Mouse (Mus musculus) bone marrow macrophage, adult 2 months (primary cell): ENCODE measurements around the gene Lrp1. TPM values are rescaled to one million over a fixed set of nuclear protein-coding genes. Genes with fewer than 3 reads are reported as not detected.

Experiments used
- H3K27ac ChIP-seq: 2 replicates; pipeline ENCODE4 v1.5.1; 2012; ENCODE audit warnings: low read depth, low read length; ENCODE audit not compliant: insufficient read depth
- H3K4me1 ChIP-seq: 2 replicates; pipeline ENCODE4 v1.6.1; 2012; ENCODE audit warnings: low read length; ENCODE audit not compliant: control insufficient read depth, insufficient read depth
- H3K4me3 ChIP-seq: 2 replicates; pipeline ENCODE4 v1.5.1; 2012; ENCODE audit warnings: mild to moderate bottlenecking, low read length, moderate library complexity; ENCODE audit not compliant: insufficient read depth
- CTCF ChIP-seq: IDR thresholded peaks from 2 replicates; pipeline ENCODE4 v1.5.1; 2012; ENCODE audit warnings: low read depth, mild to moderate bottlenecking, low read length, moderate library complexity
- POLR2A ChIP-seq: IDR thresholded peaks from 2 replicates; pipeline ENCODE4 v1.6.1; 2012; ENCODE audit warnings: mild to moderate bottlenecking, low read depth, low read length, borderline replicate concordance
- polyA plus RNA-seq: library from polyadenylated mRNA; stranded (reverse); fragments of >200 nt; gene quantifications from 2 replicates; pipeline ENCODE4 v1.2.4, GENCODE M21; 2012; ENCODE audit not compliant: missing spikeins, insufficient read depth, insufficient read length

The Lrp1 gene
- polyA plus RNA-seq, 1 experiment = 418 TPM

DNA sequence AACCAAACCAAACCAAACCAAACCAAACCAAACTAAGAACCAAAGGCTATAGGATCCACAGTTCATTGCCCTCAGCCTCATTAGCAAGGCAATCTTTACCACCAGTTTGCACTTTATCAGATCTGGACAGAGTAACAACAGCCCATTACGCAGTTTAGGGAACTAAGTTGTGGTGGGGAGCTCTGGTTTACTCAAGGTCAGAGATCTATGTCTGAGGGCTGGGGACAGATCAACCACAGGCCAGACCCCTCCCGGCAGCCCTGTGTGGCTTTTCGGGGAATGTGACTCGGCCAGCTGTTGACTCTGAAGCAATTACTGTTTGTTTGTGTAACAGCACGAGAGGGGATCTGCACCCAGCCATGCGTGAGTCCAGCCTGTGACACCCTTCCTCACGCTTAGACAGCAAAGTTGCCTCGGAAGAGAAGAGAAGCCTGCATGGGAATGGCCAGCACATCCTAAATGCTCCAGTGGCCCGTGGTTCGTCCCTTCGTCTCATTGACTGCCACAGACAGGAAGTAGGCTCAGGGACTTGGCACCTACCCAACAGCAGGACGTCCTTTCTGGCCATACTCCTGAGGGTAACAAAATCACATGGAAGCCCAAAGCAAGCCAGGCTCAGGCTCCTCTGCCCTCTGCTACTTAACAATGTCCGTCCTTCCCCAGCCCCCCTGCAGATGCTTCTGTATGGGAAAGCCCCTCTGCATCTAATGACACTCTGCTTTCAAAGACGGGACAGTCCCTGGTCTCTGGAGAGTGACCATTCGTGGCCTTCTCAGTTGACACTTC lies 16.3 kb downstream of the Lrp1 start:
- peak overlapping the region; percentile 86 for H3K27ac ChIP-seq
- TF ChIP-seq CTCF (no peak), POLR2A (no peak)
- no peak overlapping the region for H3K4me3 ChIP-seq
- H3K4me1 ChIP-seq = peaks cover 75% of the 10 kb centered on the region

DNA sequence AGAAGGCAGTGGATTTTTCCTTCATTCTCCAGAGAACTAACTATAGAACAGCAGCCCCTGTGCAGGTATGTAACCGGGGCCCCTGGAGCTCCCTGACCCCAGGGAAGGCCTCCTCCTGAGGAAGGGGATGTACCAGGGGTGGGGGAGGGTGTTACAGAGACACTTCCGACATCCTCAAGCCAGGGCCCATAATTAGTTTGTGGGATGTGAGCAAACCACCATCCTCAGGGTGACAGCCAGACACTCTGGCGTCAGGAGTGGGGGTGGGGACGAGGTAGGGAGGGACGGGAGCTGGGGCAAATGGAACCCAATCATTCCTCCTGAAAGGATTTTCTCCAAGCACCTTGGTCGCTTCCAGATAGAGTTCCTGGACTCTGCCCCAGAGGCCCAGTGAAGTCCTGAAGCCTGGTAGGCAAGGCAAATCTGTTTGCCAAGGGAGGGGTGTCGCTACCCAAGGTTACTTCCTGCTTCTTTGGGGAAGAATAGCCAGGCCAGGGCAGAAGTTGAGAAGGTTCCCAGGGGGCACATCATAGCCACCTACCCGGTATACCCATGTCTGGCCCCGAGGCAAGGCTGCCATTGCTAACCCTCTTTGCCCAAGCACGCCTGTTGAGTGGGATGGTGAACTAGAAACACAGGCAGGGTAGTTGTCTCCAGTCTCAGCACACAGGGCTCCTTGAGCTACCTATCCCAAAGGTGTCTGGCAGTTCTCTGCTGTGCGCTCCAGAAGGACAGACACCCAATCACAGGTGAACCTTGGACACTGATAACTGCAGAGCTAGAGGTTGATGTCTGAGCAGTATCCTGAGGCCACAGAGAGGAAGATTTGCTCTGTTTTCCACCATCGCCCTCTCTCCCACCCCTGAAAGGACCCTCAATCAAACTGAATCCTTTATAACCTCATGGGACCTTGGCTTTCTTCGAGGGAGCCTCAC lies 17.2 kb downstream of the Lrp1 start:
- TF ChIP-seq CTCF (no peak), POLR2A (no peak)
- peak overlapping the region; percentile 86 for H3K27ac ChIP-seq
- peaks cover 81% of the 10 kb centered on the region for H3K4me1 ChIP-seq
- H3K4me3 ChIP-seq = peak overlapping the region; percentile 23

DNA sequence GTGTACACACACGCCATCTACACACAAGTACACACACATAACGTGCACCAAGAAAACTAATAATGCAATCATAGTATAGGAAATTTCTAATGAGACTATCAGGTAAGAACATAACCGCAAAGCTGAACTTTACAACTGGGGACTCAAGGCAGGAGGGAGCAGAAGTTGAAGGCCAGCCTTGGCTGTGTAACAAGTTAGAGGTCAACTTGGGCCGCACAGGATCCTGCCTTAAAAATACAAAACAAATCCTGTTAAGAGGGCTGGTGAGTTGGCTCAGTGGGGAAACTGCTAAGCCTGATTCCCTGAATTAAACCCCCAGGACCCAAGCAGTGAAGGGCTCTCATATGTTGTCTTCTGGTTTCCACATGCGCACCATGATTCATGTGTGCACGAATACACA lies 18.8 kb downstream of the Lrp1 start:
- H3K27ac ChIP-seq = peak overlapping the region; percentile 23
- H3K4me1 ChIP-seq = peaks cover 87% of the 10 kb centered on the region
- H3K4me3 ChIP-seq = no peak overlapping the region
- no peak for TF ChIP-seq POLR2A

DNA sequence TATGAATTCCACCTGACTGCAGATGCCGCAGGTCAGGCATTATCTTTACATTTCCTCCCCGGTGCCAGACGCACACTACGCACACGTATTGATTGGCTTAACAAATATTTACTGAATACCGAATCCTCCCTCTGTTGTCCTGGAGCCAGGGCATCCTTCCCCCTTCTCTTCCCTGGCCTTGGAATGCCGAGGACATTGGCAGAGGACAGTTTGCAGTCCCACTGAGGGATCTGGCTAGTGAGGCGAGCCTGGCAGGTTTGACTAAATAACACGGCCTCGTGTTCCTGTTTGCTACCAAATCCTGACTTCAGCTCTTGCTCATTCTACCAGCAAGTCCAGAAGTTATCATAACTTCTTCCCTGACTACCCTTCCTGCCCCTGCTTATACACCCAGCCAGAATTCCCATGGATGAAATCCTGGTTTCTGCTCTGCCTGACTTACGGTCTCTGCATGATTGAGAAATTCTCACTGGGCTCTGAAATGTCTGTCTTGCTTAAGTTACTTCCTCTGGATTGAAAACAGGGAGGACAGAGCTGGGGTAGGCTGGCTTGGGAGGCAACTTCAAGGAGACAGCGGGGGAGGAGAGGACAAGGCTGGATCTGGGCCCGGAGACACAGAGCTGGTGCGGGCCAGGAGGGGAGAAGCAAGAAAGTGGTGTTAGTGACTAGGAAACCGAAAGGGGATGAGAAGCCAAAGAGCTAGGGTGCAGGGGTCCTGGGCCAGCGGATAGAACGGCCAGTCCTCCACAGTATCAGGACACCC lies 21.0 kb downstream of the Lrp1 start:
- peak overlapping the region; percentile 100 for H3K27ac ChIP-seq
- TF ChIP-seq CTCF (no peak), POLR2A (no peak)
- peaks cover 86% of the 10 kb centered on the region for H3K4me1 ChIP-seq
- no peak overlapping the region for H3K4me3 ChIP-seq

DNA sequence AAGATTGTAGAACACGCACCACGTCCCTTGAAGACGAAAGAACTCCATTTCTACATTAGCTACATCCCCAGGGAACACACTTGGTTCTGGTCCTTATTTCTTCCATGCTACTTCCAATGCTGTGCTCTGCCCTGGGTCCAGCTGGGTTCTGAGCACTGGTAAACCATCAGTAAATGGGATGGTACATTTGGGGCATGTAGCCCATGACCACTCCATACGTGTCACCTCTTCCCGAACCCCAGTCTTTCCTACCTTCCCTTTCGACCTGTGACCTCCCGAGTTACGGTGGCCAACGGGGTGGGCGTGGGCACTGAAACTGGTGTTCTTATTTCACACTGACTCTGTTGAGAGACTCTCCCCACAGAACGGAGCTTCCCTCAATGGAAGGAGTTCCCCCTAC lies 21.7 kb downstream of the Lrp1 start:
- Histone ChIP-seq H3K4me1 (peaks cover 85% of the 10 kb centered on the region), H3K4me3 (no peak overlapping the region), H3K27ac (peak overlapping the region; percentile 100)
- no peak for TF ChIP-seq CTCF
- no peak for TF ChIP-seq POLR2A

DNA sequence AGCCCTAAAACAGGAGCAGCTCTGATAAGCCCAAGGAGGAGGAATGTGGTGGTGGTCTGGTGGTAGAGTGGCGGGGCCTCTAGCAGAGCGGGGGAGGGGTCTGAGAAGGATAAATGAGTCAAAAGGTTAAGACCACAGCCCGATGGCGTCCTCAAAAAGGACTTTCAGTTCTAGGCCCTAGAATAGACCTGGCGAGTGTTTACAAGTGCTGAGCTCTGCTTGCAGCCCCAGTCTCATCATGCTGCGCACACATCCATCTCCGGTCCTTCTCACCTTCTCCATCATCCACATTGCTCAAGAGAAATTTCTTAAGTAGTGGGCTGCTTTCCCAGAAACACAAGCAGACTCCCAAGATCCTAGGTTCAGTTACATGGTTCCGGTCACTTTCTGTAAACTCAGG lies 22.3 kb downstream of the Lrp1 start:
- H3K4me3 ChIP-seq = no peak overlapping the region
- peak overlapping the region; percentile 100 for H3K27ac ChIP-seq
- H3K4me1 ChIP-seq = peaks cover 87% of the 10 kb centered on the region
- TF ChIP-seq CTCF = no peak
- no peak for TF ChIP-seq POLR2A

DNA sequence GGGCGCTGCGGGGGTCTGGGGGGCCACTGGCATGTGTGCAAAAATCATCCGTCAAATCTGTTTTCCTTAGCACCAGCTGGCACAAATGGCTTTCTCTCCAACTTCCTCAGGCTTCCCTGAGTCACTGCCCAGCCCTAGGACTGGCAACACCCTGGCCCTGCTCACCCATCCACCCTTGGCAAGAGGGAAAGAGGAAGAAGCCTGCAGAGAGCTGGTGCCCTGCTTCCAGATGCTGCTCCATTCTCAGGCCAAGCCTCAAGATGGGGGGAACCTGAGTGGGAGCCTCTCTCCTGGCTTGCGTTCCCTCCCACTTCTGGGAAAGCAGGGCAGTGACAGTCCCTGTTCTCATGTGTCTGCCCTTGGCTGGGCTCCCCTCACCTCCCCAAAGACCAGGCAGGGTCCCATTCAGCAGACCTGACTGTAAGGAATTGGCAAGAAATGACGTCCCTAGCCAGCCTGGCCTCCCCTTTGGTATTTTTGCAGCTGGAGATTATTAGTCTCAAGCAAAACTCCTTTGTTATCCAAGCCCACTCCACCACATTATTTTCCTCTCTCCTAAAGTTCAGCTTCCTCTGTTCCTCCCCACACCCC lies 23.5 kb downstream of the Lrp1 start:
- Histone ChIP-seq H3K27ac (peak overlapping the region; percentile 100), H3K4me3 (peak overlapping the region; percentile 1), H3K4me1 (peaks cover 89% of the 10 kb centered on the region)
- TF ChIP-seq POLR2A (no peak), CTCF (no peak)

DNA sequence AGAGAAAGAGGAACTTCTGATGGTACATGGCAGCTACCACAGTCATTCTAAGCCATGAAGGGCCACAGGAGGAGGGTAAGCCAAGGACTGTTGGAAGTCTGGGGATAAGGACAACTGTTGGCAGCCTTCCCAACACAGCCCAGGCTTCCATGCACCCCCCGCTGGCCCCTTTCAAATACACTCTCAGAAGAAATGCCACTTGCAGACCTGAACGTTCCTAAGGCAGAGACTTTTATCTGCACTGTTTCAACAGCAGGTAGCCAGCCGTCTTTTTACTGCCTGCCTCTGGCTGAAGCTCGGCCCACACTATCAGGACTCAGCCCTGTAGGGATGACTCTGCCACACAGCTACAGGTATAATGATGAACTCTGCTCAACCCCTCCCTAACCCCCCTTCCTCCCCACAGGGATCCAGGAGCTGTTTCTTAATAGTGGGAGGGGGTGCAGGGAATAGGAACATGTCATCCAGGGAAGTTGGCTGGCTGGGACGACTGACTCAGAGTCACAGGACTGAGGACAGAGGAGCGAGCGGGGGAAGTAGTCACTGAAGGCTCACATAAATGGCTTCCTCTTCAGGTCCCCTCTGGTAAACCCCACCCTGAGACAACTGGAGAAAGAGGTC lies 24.5 kb downstream of the Lrp1 start:
- TF ChIP-seq CTCF (no peak), POLR2A (no peak)
- Histone ChIP-seq H3K27ac (peak overlapping the region; percentile 100), H3K4me3 (peak overlapping the region; percentile 11; the same call in 1 of the 2 replicates), H3K4me1 (peaks cover 89% of the 10 kb centered on the region)
